Mouse (Mus musculus) intestine, embryonic 16.5 days (tissue): Measurements from ENCODE around the gene Tvp23b. TPM values are rescaled to one million over a fixed set of nuclear protein-coding genes. Genes with fewer than 3 reads are reported as not detected.
A peak's percentile ranks its signal among the peaks of the same experiment; 100 is the strongest.

ENCODE experiments used
- ATAC-seq: fragments of 200-750 bp; cut with Nextera tagmentation; 2 replicates; pipeline ENCODE4 v1.8.0; 2017; ENCODE audit warnings: moderate TSS enrichment, moderate library complexity
- H3K27ac ChIP-seq: fragments of 300-500 bp; sonication (generic); 2 replicates; pipeline ENCODE4 v1.5.1; 2014; ENCODE audit warnings: mild to moderate bottlenecking, low read length
- H3K27me3 ChIP-seq: fragments of 300-500 bp; sonication (generic); replicated peaks from 2 replicates; pipeline ENCODE4 v1.6.1; 2014; ENCODE audit warnings: low read length, control low read depth, mixed read lengths; ENCODE audit not compliant: control insufficient read depth, insufficient read depth
- H3K36me3 ChIP-seq: fragments of 300-500 bp; sonication (generic); 2 replicates; pipeline ENCODE4 v1.6.1; 2014; ENCODE audit warnings: low read length, control low read depth; ENCODE audit not compliant: control insufficient read depth, insufficient read depth
- H3K4me1 ChIP-seq: fragments of 300-500 bp; sonication (generic); 2 replicates; pipeline ENCODE4 v1.6.1; 2014; ENCODE audit warnings: low read length, control low read depth, mixed read lengths; ENCODE audit not compliant: control insufficient read depth, insufficient read depth
- H3K4me2 ChIP-seq: fragments of 300-500 bp; sonication (generic); 2 replicates; pipeline ENCODE4 v1.6.1; 2014; ENCODE audit warnings: low read depth, low read length, control low read depth
- H3K4me3 ChIP-seq: fragments of 300-500 bp; sonication (generic); 2 replicates; pipeline ENCODE4 v1.5.1; 2014; ENCODE audit warnings: mild to moderate bottlenecking, low read length
- H3K9ac ChIP-seq: fragments of 300-500 bp; sonication (generic); 2 replicates; pipeline ENCODE4 v1.6.1; 2014; ENCODE audit warnings: low read depth, low read length
- H3K9me3 ChIP-seq: fragments of 300-500 bp; sonication (generic); 2 replicates; pipeline ENCODE4 v1.6.1; 2016; ENCODE audit warnings: low read length, control low read depth; ENCODE audit not compliant: control insufficient read depth
- WGBS: fragments of 180-500 bp; shearing (Covaris S2); extraction: QIAGEN DNeasy Blood & Tissue Kit; methylation state at CpG from one replicate; pipeline ENCODE4 v1.1.7; 2014; 5-methylcytosine and 5-hydroxymethylcytosine counted together
- polyA plus RNA-seq: library from polyadenylated mRNA; unstranded; fragments of >200 nt; fragmentation: Nextera tagmentation; extraction: Ambion mirVana; gene quantifications from 2 replicates; pipeline ENCODE4 v1.2.1, GENCODE M21; 2015

Tvp23b gene
- polyA plus RNA-seq, 1 experiment from 2014 or later = 90.2 TPM

DNA sequence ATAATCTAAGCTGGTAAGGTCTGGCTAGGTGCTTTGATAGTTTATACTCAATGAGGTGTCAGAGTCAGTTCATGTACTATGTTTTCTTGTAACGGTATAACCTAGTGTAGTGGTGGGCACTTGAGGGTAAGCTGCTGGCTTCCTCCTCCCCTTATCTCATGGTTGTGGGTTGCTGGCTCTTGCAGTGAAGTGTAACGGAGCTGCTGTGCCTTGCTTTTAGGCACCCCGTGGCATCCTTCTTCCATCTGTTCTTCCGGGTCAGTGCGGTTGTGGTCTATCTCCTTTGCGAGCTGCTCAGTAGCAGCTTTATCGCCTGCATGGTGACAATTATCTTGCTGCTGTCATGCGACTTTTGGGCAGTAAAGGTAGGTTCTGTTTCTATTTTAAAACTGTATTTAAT, 4.2 kb downstream of the Tvp23b start:
- WGBS = 92% methylated on average over 8 of the region's 8 CpGs

DNA sequence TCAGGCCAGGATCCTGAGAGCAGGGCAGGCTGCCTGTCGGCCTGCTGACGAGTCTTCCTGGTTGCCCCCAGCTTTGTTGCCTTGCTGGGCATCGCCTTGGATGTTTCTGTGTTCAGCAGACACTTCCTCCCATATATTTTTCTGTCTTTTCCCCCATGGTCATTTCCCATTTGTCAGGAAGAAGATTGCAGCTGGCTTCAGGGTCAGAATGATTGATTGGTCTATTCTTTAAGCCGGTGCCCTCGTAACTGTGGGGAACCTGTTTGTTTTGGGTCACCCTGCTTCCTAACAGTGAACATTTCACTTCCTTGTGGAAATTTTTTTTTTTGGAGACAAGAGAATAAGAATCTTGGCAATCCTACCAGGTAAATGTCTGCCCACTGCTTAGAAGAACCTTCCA, 6.1 kb downstream of the Tvp23b start:
- H3K4me1 ChIP-seq = no peaks in the 10 kb centered on the region
- H3K4me3 ChIP-seq = no peak overlapping the region
- WGBS = 75% methylated on average over 5 of the region's 5 CpGs
- H3K9me3 ChIP-seq = no peaks in the 10 kb centered on the region
- H3K9ac ChIP-seq = no peak overlapping the region
- no peak overlapping the region for H3K4me2 ChIP-seq
- H3K27me3 ChIP-seq = no peaks in the 10 kb centered on the region
- ATAC-seq = no peak
- no peak overlapping the region for H3K27ac ChIP-seq
- H3K36me3 ChIP-seq = 0 out of 2 replicates have a peak, but pooled peaks cover 6% of the 10 kb centered on the region

More for the DNA sequence above, 4.2 kb downstream of the Tvp23b start:
- Histone ChIP-seq H3K4me3 (no peak overlapping the region), H3K27ac (no peak overlapping the region), H3K9me3 (no peaks in the 10 kb centered on the region), H3K4me2 (no peak overlapping the region), H3K9ac (no peak overlapping the region), H3K36me3 (0 out of 2 replicates have a peak, but pooled peaks cover 6% of the 10 kb centered on the region), H3K27me3 (no peaks in the 10 kb centered on the region), H3K4me1 (no peaks in the 10 kb centered on the region)
- no peak for ATAC-seq

DNA sequence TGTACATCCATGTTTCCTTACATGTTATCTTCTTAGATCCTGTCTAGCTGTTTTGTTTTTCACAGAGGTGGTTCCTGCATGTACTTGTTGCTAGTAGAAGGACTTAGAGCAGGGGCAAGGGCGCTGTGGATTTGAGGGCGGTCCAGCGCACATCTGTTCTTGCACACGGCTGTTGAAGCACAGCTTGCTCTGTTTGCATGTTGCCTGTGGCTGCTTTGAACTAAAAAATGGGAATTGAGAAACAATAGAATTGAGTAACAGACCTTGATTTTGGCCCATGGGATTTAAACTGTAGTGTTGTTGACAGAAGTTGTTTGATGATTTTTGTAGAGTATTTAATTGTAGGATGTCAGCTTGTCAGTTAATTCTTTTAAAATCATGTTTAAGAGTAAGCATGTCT, 11.5 kb downstream of the Tvp23b start:
- Histone ChIP-seq H3K4me2 (no peak overlapping the region), H3K9me3 (no peaks in the 10 kb centered on the region), H3K4me3 (no peak overlapping the region), H3K9ac (no peak overlapping the region), H3K36me3 (0 out of 2 replicates have a peak, but pooled peaks cover 3% of the 10 kb centered on the region), H3K4me1 (no peaks in the 10 kb centered on the region), H3K27ac (no peak overlapping the region), H3K27me3 (no peaks in the 10 kb centered on the region)
- 87% methylated on average over 4 of the region's 4 CpGs for WGBS
- no peak for ATAC-seq

DNA sequence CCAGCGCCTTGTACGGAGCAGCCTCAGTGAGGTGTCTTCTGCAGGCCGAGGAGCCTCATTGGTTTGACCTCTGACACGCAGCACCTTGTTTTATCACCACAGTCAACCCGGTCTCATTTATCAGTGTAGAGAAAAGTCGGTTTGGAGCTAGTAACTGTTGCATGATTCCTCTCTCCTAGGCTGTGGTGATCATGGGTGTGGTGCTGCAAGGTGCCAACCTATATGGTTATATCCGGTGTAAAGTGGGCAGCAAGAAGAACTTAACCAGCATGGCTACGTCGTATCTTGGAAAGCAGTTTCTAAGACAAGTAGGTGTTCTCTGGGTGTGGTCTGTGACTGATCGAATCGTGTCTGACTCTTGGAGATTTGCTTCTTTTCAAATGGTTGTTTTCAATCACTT, 12.5 kb downstream of the Tvp23b start:
- Histone ChIP-seq H3K9me3 (no peaks in the 10 kb centered on the region), H3K4me2 (no peak overlapping the region), H3K27me3 (no peaks in the 10 kb centered on the region), H3K27ac (no peak overlapping the region), H3K9ac (no peak overlapping the region), H3K4me3 (no peak overlapping the region), H3K36me3 (0 out of 2 replicates have a peak, but pooled peaks cover 3% of the 10 kb centered on the region), H3K4me1 (no peaks in the 10 kb centered on the region)
- no peak for ATAC-seq
- 90% methylated on average over 11 of the region's 11 CpGs for WGBS

DNA sequence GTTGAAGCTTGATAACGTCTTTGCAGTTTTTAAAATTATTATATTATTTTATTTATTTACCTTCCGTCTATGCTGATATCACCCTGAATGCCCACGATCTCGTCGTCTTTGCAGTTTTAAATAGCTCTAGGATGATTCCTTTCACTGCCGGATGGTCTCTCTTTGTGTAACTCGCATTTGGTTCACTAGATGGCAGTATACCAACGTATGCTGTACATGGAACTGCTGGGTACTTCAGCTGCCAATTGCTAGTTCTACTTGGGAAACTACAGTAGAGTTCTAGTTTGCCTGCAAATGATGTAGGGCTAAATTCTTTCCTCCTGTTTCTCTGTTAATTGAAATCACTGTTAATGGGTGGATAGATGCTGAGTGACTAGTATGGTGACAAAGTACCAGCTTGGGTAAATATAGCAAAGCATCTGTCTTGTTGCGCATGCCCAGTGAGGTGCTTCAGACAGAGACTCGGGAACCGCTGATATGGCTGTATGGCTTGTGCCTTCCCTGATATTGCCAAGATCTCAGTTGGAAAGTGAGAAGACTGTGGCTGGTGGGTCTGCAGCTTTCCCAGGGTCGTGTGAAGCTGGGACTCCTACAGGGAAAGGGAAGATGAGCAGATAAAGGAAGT, 22.6 kb downstream of the Tvp23b start:
- no peak; the same call in 1 of the 2 replicates for ATAC-seq
- 30% methylated on average over 12 of the region's 12 CpGs for WGBS

DNA sequence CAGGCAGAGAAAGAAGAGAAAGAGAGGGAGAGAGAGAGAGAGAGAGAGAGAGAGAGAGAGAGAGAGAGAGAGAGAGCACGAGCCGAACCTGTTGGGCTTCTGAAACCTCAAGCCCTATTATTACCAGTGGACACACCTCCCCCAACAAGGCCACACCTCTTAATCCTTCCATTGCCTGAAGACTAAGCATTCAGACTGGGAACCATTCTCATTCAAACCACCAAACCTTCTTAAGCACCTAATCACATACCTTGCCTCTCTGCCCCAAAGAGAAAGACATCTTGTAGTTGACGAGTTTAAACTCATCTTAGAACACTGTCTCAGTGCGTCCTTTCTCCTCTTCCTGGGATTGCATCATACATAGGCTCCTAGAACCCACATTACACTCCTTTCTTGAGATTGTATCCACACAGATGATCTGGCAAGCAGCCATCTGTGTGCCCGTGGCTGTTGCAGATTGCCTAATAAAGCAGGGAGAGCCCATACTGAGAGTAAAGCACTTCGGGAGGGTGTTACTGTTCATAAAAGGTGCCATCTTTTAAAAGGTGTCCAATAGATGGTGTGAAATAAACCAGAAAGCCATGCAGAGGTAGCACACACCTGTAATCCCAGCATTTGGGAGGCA, 24.7 kb downstream of the Tvp23b start:
- ATAC-seq = no peak
- no peak overlapping the region for H3K4me3 ChIP-seq

More for the DNA sequence above, 22.6 kb downstream of the Tvp23b start:
- Histone ChIP-seq H3K27me3 (no peaks in the 10 kb centered on the region), H3K36me3 (no peaks in the 10 kb centered on the region), H3K4me1 (no peaks in the 10 kb centered on the region), H3K4me2 (no peak overlapping the region), H3K27ac (no peak overlapping the region), H3K4me3 (no peak overlapping the region), H3K9ac (no peak overlapping the region), H3K9me3 (no peaks in the 10 kb centered on the region)

DNA sequence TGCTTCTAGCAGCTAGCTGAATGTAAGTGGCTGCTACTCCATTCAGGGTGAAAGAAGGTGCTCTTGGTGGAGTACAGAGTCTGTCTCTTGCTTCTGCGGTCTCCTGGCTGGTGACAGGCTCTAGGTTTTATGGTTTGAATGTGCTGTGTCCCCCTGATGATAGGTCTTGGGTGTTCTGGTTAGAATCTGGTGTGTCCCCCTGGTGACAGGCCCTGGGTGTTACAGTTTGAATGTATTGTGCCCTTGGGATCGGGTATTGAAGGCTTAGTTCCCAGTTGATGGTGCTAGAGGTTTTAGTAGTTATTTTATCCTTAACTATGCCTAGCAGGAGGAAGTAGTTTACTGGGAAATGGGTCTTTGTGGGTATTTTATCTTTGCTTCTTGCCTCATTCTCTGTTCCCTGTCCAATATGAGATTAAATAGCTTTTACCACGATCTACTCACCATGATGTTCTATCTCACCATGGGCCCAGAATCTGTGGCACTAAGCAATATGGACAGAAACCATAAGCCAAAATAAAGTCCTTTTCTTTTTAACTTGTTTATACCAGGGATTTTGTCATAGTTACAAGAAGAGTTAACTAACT, 30.6 kb downstream of the Tvp23b start:
- WGBS = 71% methylated on average over 3 of the region's 3 CpGs
- H3K4me2 ChIP-seq = no peak overlapping the region
- no peak overlapping the region for H3K9ac ChIP-seq
- H3K27ac ChIP-seq = no peak overlapping the region
- H3K27me3 ChIP-seq = no peaks in the 10 kb centered on the region
- H3K36me3 ChIP-seq = no peaks in the 10 kb centered on the region
- no peak for ATAC-seq
- no peaks in the 10 kb centered on the region for H3K9me3 ChIP-seq
- no peaks in the 10 kb centered on the region for H3K4me1 ChIP-seq
- no peak overlapping the region for H3K4me3 ChIP-seq

More for the DNA sequence above, 24.7 kb downstream of the Tvp23b start:
- Histone ChIP-seq H3K9ac (no peak overlapping the region), H3K36me3 (no peaks in the 10 kb centered on the region), H3K4me2 (no peak overlapping the region), H3K27me3 (no peaks in the 10 kb centered on the region), H3K4me1 (no peaks in the 10 kb centered on the region), H3K27ac (no peak overlapping the region), H3K9me3 (no peaks in the 10 kb centered on the region)
- WGBS = 78% methylated on average over 6 of the region's 6 CpGs

DNA sequence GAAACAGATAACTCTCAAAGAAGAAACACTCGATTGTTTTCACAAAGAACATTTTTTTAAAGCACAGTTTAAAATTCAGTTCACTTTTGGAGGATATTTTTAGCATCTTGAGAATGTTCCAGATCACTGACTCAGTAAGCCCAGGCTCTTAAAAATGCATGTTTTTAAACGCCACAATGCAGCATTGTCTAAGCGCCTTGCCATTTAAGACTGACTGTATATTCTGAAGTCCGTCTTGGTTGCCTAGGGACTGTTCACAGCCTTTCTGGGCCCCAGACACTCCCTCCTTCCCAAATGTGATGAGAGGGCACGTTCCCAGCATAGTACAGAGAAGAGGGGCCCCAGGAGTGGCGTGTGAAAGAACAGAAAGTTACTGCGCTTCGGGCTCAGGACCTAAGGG, 32.1 kb downstream of the Tvp23b start:
- no peaks in the 10 kb centered on the region for H3K27me3 ChIP-seq
- no peaks in the 10 kb centered on the region for H3K9me3 ChIP-seq
- H3K4me3 ChIP-seq = no peak overlapping the region
- 0 out of 2 replicates have a peak overlapping the region, but pooled peaks have one; percentile 10 for H3K27ac ChIP-seq
- no peaks in the 10 kb centered on the region for H3K4me1 ChIP-seq
- 52% methylated on average over 8 of the region's 8 CpGs for WGBS
- no peaks in the 10 kb centered on the region for H3K36me3 ChIP-seq
- ATAC-seq = no peak
- H3K9ac ChIP-seq = no peak overlapping the region
- no peak overlapping the region for H3K4me2 ChIP-seq

DNA sequence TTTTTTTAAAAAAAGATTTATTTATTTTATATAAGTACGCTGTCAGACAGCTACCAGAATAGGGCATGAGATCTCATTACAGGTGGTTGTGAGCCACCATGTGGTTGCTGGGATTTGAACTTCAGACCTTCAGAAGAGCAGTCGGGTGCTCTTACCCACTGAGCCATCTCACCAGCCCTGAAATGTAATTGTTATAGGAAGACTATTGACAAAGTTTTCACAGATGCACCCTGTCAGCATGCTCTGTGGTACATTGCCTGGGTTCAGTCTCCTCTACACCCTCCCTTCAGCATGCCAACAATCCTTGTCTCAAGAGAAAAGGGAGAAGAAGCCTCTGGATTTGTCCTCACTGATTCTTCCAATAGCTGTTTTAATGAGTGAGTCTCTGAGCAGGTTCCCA, 33.9 kb downstream of the Tvp23b start:
- Histone ChIP-seq H3K9me3 (no peaks in the 10 kb centered on the region), H3K4me3 (no peak overlapping the region), H3K4me1 (no peaks in the 10 kb centered on the region), H3K9ac (no peak overlapping the region), H3K27me3 (no peaks in the 10 kb centered on the region), H3K27ac (no peak overlapping the region), H3K36me3 (no peaks in the 10 kb centered on the region), H3K4me2 (no peak overlapping the region)
- ATAC-seq = no peak
- WGBS = 89% methylated on average over 2 of the region's 2 CpGs
